33 mouse cellular contexts compared by ENCODE assay signal in genomic region chr6:93433446-93433845, GRCm38 (mm10).
"Had no signal": no experiment of that assay in that cellular context is flagged by ENCODE, and none has a peak within 500 bp of the region (broad histone marks: within the 10 kb centered on the region; RNA-seq: fewer than 3 reads in every experiment).

No protein-coding gene starts in this region.

- H3K36me3 ChIP-seq: limb, embryonic 10.5 days; limb, embryonic 12.5 days; limb, embryonic 13.5 days; limb, embryonic 15.5 days; liver, embryonic 12.5 days; liver, embryonic 13.5 days; liver, embryonic 15.5 days; lung, embryonic 15.5 days; midbrain, embryonic 10.5 days; midbrain, embryonic 12.5 days; midbrain, embryonic 13.5 days; midbrain, embryonic 15.5 days; neural tube, embryonic 12.5 days; neural tube, embryonic 13.5 days had no signal

- H3K9me3 ChIP-seq: limb, embryonic 10.5 days; limb, embryonic 12.5 days; limb, embryonic 15.5 days; liver, embryonic 12.5 days; liver, embryonic 13.5 days; liver, embryonic 15.5 days; lung, embryonic 15.5 days; midbrain, embryonic 10.5 days; midbrain, embryonic 12.5 days; midbrain, embryonic 13.5 days; midbrain, embryonic 15.5 days; neural tube, embryonic 12.5 days; neural tube, embryonic 13.5 days had no signal

- H3K27me3 ChIP-seq: limb, embryonic 12.5 days; limb, embryonic 13.5 days; limb, embryonic 15.5 days; liver, embryonic 12.5 days; liver, embryonic 13.5 days; liver, embryonic 15.5 days; lung, embryonic 15.5 days; megakaryocyte, embryonic 14.5 days; midbrain, embryonic 12.5 days; midbrain, embryonic 13.5 days; midbrain, embryonic 15.5 days; neural tube, embryonic 12.5 days; neural tube, embryonic 13.5 days had no signal

- H3K4me2 ChIP-seq: limb, embryonic 12.5 days; limb, embryonic 13.5 days; limb, embryonic 15.5 days; liver, embryonic 11.5 days; liver, embryonic 12.5 days; liver, embryonic 13.5 days; liver, embryonic 15.5 days; lung, embryonic 14.5 days; lung, embryonic 15.5 days; midbrain, embryonic 11.5 days; midbrain, embryonic 12.5 days; midbrain, embryonic 13.5 days; midbrain, embryonic 15.5 days; neural tube, embryonic 12.5 days; neural tube, embryonic 13.5 days had no signal

- H3K4me3 ChIP-seq: limb, embryonic 10.5 days; limb, embryonic 12.5 days; limb, embryonic 13.5 days; limb, embryonic 15.5 days; liver, embryonic 12.5 days; liver, embryonic 13.5 days; liver, embryonic 15.5 days; lung, embryonic 15.5 days; megakaryocyte, embryonic 14.5 days; midbrain, embryonic 10.5 days; midbrain, embryonic 12.5 days; midbrain, embryonic 13.5 days; midbrain, embryonic 15.5 days; myocyte; neural tube, embryonic 12.5 days; neural tube, embryonic 13.5 days had no signal

- H3K4me1 ChIP-seq: limb, embryonic 12.5 days; limb, embryonic 13.5 days; limb, embryonic 15.5 days; liver, embryonic 12.5 days; liver, embryonic 13.5 days; liver, embryonic 15.5 days; lung, embryonic 15.5 days; megakaryocyte, embryonic 14.5 days; midbrain, embryonic 10.5 days; midbrain, embryonic 13.5 days; neural tube, embryonic 12.5 days; neural tube, embryonic 13.5 days had no signal

- H3K9ac ChIP-seq: limb, embryonic 12.5 days; limb, embryonic 13.5 days; limb, embryonic 15.5 days; liver, embryonic 12.5 days; liver, embryonic 13.5 days; liver, embryonic 14.5 days; liver, embryonic 15.5 days; liver, postnatal 0 days; lung, embryonic 14.5 days; lung, embryonic 15.5 days; midbrain, embryonic 12.5 days; midbrain, embryonic 13.5 days; midbrain, embryonic 15.5 days; neural tube, embryonic 12.5 days; neural tube, embryonic 13.5 days had no signal

- DNase-seq: left cerebral cortex, postnatal 4 days; liver; liver, embryonic 13.5 days; liver, postnatal 0 days; lung, adult 18-20 months; lung, adult 2 months; lung, embryonic 14.5 days; lung, postnatal 10 days; lung, postnatal 14 days; lung, postnatal 36 days; lung, postnatal 4 days; midbrain, embryonic 14.5 days had no signal

- ATAC-seq: liver, embryonic 12.5 days; liver, postnatal 0 days; lung, postnatal 0 days; midbrain, embryonic 13.5 days; midbrain, embryonic 15.5 days; midbrain, embryonic 16.5 days had no signal

- H3K27ac ChIP-seq: limb, embryonic 10.5 days; limb, embryonic 12.5 days; limb, embryonic 13.5 days; limb, embryonic 15.5 days; liver, embryonic 12.5 days; liver, embryonic 13.5 days; liver, embryonic 14.5 days; liver, embryonic 15.5 days; lung, embryonic 15.5 days; macrophage; midbrain, embryonic 10.5 days; midbrain, embryonic 12.5 days; midbrain, embryonic 13.5 days; midbrain, embryonic 15.5 days; neural tube, embryonic 12.5 days; neural tube, embryonic 13.5 days had no signal
